Mouse (Mus musculus) spleen, adult 12 weeks (tissue): ENCODE data around the gene Krtap16-3.

ENCODE experiments used
- DNase-seq: peaks from one replicate; pipeline ENCODE4 v3.0.0; 2022; ENCODE audit warnings: low spot score

Gene Krtap16-3

GRCm38 (mm10) chr16:88962773-88963172 is at the start of gene Krtap16-3:
Gene Krtap16-3, minus strand, starts transcription at chr16:88962873.
- no peak for DNase-seq

- no peak for DNase-seq
These were observed 48.0 kb upstream of the Krtap16-3 start, which contains the start of gene Krtap22-2 for GRCm38 (mm10) chr16:89010659-89011058. Gene Krtap22-2, minus strand, starts transcription at chr16:89010759.

GRCm38 (mm10) chr16:88941106-88941505 is 21.6 kb downstream of the Krtap16-3 start:
- DNase-seq: no peak

- DNase-seq: no peak
These were observed 24.4 kb downstream of the Krtap16-3 start for GRCm38 (mm10) chr16:88938252-88938651.

GRCm38 (mm10) chr16:88932165-88932564 is 30.5 kb downstream of the Krtap16-3 start, which contains the start of gene Krtap19-9b:
Gene Krtap19-9b, minus strand, starts transcription at chr16:88932265.
- DNase-seq: no peak
